Mouse (Mus musculus) midbrain, embryonic 11.5 days (tissue): ENCODE data around the gene Teddm1b. TPM values are rescaled to one million over a fixed set of nuclear protein-coding genes. Genes with fewer than 3 reads are reported as not detected.

ENCODE experiments used
- ATAC-seq: fragments of 200-750 bp; cut with Nextera tagmentation; 2 replicates; pipeline ENCODE4 v1.8.0; 2017; ENCODE audit warnings: moderate TSS enrichment, moderate library complexity; ENCODE audit not compliant: low FRiP score
- DNase-seq: peaks from one replicate; pipeline ENCODE4 v3.0.0; 2015; ENCODE audit warnings: low spot score; ENCODE audit errors: missing footprints
- H3K27ac ChIP-seq: fragments of 300-500 bp; sonication (generic); 2 replicates; pipeline ENCODE4 v1.5.1; 2014; ENCODE audit warnings: low read depth, low read length
- H3K27me3 ChIP-seq: fragments of 300-500 bp; sonication (generic); 2 replicates; pipeline ENCODE4 v1.6.1; 2014; ENCODE audit warnings: mild to moderate bottlenecking, low read length, moderate library complexity, mixed read lengths; ENCODE audit not compliant: control insufficient read depth, insufficient read depth
- H3K36me3 ChIP-seq: fragments of 300-500 bp; sonication (generic); 2 replicates; pipeline ENCODE4 v1.6.1; 2014; ENCODE audit warnings: mild to moderate bottlenecking, low read length, moderate library complexity, mixed read lengths; ENCODE audit not compliant: control insufficient read depth, insufficient read depth
- H3K4me1 ChIP-seq: fragments of 300-500 bp; sonication (generic); 2 replicates; pipeline ENCODE4 v1.6.1; 2014; ENCODE audit warnings: low read length; ENCODE audit not compliant: control insufficient read depth, insufficient read depth
- H3K4me2 ChIP-seq: fragments of 300-500 bp; sonication (generic); 2 replicates; pipeline ENCODE4 v1.6.1; 2014; ENCODE audit warnings: mild to moderate bottlenecking, moderate library complexity
- H3K4me3 ChIP-seq: fragments of 300-500 bp; sonication (generic); 2 replicates; pipeline ENCODE4 v1.5.1; 2014; ENCODE audit warnings: low read depth, low read length
- H3K9ac ChIP-seq: fragments of 300-500 bp; sonication (generic); 2 replicates; pipeline ENCODE4 v1.6.1; 2014; ENCODE audit warnings: low read length
- H3K9me3 ChIP-seq: fragments of 300-500 bp; sonication (generic); 2 replicates; pipeline ENCODE4 v1.6.1; 2016; ENCODE audit warnings: low read length; ENCODE audit not compliant: control insufficient read depth
- WGBS: fragments of 180-500 bp; shearing (Covaris S2); extraction: QIAGEN DNeasy Blood & Tissue Kit; methylation state at CpG from one replicate; pipeline ENCODE4 v1.1.7; 2014; 5-methylcytosine and 5-hydroxymethylcytosine counted together
- polyA plus RNA-seq: library from polyadenylated mRNA; unstranded; fragments of >200 nt; fragmentation: Nextera tagmentation; extraction: Ambion mirVana; gene quantifications from 2 replicates; pipeline ENCODE4 v1.2.1, GENCODE M21; 2014

Teddm1b gene
- polyA plus RNA-seq, 1 experiment from 2014 or later: 0.77 TPM

DNA sequence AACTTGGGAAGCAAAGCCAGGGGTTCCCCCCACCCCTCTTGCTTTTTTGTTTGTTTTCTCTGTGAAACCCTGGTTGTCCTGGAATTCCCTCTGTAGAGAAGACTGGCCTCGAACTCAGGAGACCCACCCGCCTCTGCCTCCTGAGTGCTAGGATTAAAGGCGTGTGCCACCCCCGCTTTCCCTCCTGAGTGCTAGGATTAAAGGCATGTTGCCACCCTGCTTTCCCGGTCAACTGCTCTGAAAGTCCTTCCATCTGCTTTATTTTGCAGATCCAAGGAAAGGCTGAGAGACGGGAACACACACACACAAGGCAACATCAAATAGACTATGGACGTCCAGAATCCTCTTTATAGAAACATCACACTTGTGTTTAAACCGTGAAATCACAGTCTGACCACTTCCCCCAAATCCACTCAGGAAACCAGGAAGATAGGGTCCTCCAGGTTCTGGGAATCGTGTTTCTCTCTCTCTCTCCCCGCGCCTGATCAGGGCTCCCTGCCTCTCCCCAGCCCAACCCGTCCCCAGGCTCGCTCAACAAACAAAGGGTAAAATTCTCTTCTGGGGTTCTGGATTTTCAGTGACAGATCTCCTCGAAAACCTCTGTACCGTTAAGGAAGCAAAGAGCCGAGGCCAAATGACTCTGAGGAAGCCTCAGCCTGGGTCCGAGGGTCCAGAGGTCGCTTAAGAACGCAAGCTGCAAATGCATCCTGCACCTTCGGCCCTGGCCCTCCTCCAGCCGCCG lies 25.0 kb downstream of the Teddm1b start:
- peak overlapping the region; percentile 97 for H3K27ac ChIP-seq
- WGBS: 17% methylated on average over 22 of the region's 22 CpGs
- peaks cover 19% of the 10 kb centered on the region for H3K4me1 ChIP-seq
- H3K4me3 ChIP-seq: peak overlapping the region; percentile 82
- peak overlapping the region; percentile 84 for H3K4me2 ChIP-seq
- no peaks in the 10 kb centered on the region for H3K9me3 ChIP-seq
- peak; percentile 99 for DNase-seq
- H3K9ac ChIP-seq: peak overlapping the region; percentile 93
- H3K27me3 ChIP-seq: no peaks in the 10 kb centered on the region
- ATAC-seq: peak; percentile 54
- peaks cover 8% of the 10 kb centered on the region for H3K36me3 ChIP-seq

DNA sequence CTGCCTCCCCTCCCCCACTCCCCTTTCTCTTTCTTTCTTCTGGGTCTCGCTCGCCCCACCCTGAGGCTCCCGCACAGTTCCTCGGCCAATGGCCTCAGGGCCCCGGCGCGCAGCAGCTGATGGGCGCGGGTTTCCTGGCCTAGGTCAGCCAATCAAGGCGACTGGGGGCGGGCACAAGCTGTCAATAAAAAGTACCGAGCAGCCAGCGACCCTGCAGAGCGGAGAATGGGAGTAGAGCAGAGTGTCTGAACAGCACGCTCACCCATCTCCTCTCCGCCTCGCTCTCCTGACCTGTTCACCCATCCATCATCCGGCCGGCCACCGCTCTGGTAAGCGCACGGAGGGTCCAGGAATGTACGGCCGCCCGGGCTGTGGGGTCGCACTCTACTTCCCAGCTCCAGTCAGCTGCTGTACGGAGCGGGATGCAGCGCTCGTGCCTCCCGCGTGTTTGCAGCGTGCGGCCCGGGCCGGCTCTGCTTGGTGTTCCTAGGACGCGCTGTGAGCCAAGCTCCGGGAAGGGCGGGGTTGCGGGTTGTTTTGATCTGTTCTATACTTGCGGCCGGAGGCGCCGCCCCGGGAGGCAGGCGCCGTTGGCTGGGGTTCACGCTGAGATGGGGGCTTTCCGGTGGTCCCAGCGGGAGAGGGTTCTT lies 25.7 kb downstream of the Teddm1b start, which contains the start of the genes Glul and Teddm2:
TSS of gene Glul (plus strand) at position 214 of the 650 bp plus-strand sequence.
TSS of gene Teddm2 (minus strand) at position 498 of the 650 bp plus-strand sequence.
- H3K4me2 ChIP-seq: peak within 1 kb of the TSS; percentile 84
- H3K9me3 ChIP-seq: no peaks in the 10 kb centered on the region
- H3K9ac ChIP-seq: peak within 1 kb of the TSS; percentile 93
- peaks cover 19% of the 10 kb centered on the region for H3K4me1 ChIP-seq
- ATAC-seq (peak; percentile 97), DNase-seq (peak; percentile 99)
- peaks cover 15% of the 10 kb centered on the region for H3K36me3 ChIP-seq
- 0% methylated on average over 48 of the region's 51 CpGs for WGBS
- peak within 1 kb of the TSS; percentile 82 for H3K4me3 ChIP-seq
- peak within 1 kb of the TSS; percentile 97 for H3K27ac ChIP-seq
- no peaks in the 10 kb centered on the region for H3K27me3 ChIP-seq

- Histone ChIP-seq H3K27ac (peak overlapping the region; percentile 97), H3K4me1 (peaks cover 17% of the 10 kb centered on the region), H3K4me3 (peak overlapping the region; percentile 82), H3K27me3 (no peaks in the 10 kb centered on the region), H3K36me3 (peaks cover 16% of the 10 kb centered on the region), H3K4me2 (peak overlapping the region; percentile 84), H3K9ac (peak overlapping the region; percentile 93), H3K9me3 (no peaks in the 10 kb centered on the region)
- peak; percentile 57 for ATAC-seq
- under 1% methylated on average over 36 of the region's 36 CpGs for WGBS
- no peak for DNase-seq
Observed at GRCm38 (mm10) chr1:153900381-153900780, 26.2 kb downstream of the Teddm1b start.

DNA sequence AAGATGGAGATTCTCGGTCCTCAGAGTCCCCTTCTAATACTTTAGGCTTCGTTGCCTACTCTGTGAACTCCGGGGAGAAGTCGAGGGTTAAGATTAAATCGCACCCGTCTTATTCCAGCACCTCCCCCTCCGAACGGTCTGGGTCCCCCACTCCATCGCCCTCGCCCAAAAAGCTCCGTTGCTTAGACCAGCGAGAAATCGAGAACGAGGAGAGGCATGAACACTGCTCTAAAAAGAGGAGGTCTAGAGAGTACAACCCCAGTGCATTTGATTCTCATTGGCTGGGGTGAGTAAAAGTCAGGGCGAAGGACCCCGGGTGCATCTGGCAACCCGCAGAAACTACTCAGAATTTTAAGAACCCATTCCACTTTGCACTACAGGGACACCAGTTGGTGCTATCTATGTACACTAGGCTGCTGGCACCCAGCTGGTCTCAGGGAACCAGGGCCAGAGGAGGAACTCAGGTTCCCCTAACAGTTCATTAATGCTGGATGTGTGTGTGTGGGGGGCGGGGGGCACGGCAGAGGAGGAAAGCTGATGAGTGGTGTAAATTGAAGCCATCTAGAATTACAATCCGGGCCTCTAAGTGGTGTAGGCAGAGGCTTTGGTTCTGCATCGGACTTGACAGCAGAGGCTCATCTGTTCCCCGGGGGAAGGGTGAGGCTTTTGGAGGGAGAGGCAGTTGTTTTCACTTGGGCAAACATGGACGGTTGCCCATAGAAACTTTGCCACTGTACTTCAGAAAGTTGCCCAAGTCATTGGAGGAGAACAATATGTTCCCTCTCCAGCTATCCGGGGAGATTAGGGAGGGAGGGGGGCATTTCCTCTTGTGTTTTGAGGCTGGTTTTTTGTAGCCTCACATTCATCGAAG lies 26.9 kb downstream of the Teddm1b start:
- Histone ChIP-seq H3K4me3 (peak overlapping the region; percentile 82), H3K4me2 (peak overlapping the region; percentile 84), H3K27me3 (no peaks in the 10 kb centered on the region), H3K9me3 (no peaks in the 10 kb centered on the region), H3K36me3 (peaks cover 20% of the 10 kb centered on the region), H3K4me1 (peaks cover 17% of the 10 kb centered on the region), H3K27ac (peak overlapping the region; percentile 97), H3K9ac (peak overlapping the region; percentile 93)
- WGBS: 2% methylated on average over 25 of the region's 25 CpGs
- peak; percentile 96 for DNase-seq
- no peak for ATAC-seq

DNA sequence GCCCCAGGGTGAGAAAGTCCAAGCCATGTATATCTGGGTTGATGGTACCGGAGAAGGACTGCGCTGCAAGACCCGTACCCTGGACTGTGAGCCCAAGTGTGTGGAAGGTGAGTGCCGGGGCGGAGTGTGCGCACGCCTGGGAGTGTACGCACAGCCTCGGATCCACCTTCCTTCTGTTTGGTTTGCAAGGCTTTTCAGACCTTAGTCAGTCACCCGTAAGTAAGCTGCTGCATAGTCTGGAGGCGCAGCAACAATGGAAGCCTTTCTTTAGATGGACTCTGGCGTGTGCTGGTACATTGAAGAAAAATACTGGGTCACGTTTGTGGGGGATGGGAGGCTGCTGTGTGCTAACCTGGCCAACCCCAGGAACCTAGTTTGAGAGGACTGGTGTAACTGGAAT lies 28.9 kb downstream of the Teddm1b start:
- WGBS: 70% methylated on average over 13 of the region's 13 CpGs
- Histone ChIP-seq H3K4me1 (peaks cover 17% of the 10 kb centered on the region), H3K27me3 (no peaks in the 10 kb centered on the region), H3K4me2 (0 out of 2 replicates have a peak overlapping the region, but pooled peaks have one; percentile 6), H3K9me3 (no peaks in the 10 kb centered on the region), H3K27ac (no peak overlapping the region), H3K36me3 (peaks cover 36% of the 10 kb centered on the region), H3K9ac (no peak overlapping the region), H3K4me3 (no peak overlapping the region)
- no peak for DNase-seq
- ATAC-seq: no peak

DNA sequence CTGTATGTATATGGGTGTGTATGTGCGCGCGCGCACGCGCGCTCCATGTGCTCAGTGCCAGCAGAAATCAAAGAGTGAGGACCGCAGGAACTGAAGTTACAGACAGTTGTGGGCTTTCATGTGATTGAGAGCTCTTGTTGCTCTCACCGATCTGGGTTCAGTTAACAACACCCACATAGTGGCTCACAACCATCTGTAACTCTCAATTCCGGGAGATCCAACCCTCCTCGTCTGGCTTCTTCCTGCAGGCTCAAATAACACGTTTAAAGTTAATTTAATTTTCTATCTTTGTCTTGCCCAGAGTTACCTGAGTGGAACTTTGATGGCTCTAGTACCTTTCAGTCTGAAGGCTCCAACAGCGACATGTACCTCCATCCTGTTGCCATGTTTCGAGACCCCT lies 30.1 kb downstream of the Teddm1b start:
- no peak for ATAC-seq
- WGBS: 97% methylated on average over 14 of the region's 14 CpGs
- Histone ChIP-seq H3K9me3 (no peaks in the 10 kb centered on the region), H3K27me3 (no peaks in the 10 kb centered on the region), H3K4me3 (no peak overlapping the region), H3K9ac (no peak overlapping the region), H3K36me3 (peaks cover 42% of the 10 kb centered on the region), H3K27ac (no peak overlapping the region), H3K4me2 (no peak overlapping the region), H3K4me1 (peaks cover 20% of the 10 kb centered on the region)
- DNase-seq: no peak

DNA sequence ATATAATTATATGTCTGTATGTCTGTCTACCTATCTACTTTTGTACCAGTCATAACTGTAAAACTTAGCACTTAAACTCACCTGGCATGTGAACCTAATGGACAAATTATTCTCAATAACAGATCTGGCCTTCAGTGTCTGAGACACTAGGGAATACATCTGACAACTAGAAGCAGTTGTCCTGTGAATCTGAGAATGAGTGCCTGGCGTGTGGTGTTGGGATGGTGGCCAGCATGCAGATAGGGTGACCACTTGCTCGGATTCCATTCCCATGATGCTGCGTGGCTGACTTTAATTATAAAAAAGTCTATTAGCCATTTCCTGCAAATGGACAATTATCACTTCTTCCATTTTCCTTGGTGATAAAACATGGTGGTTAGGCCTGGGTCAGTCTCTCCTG lies 31.7 kb downstream of the Teddm1b start:
- no peak overlapping the region for H3K9ac ChIP-seq
- no peak for ATAC-seq
- no peak overlapping the region for H3K4me3 ChIP-seq
- H3K36me3 ChIP-seq: peaks cover 42% of the 10 kb centered on the region
- no peak overlapping the region for H3K27ac ChIP-seq
- H3K9me3 ChIP-seq: no peaks in the 10 kb centered on the region
- H3K4me2 ChIP-seq: no peak overlapping the region
- 95% methylated on average over 3 of the region's 3 CpGs for WGBS
- peaks cover 20% of the 10 kb centered on the region for H3K4me1 ChIP-seq
- H3K27me3 ChIP-seq: no peaks in the 10 kb centered on the region
- DNase-seq: no peak

- Histone ChIP-seq H3K36me3 (peaks cover 40% of the 10 kb centered on the region), H3K4me1 (peaks cover 3% of the 10 kb centered on the region; the same call in 1 of the 2 replicates), H3K4me3 (no peak overlapping the region), H3K27me3 (no peaks in the 10 kb centered on the region), H3K27ac (no peak overlapping the region), H3K9me3 (no peaks in the 10 kb centered on the region), H3K4me2 (no peak overlapping the region), H3K9ac (no peak overlapping the region)
- DNase-seq: peak; percentile 89
- peak; percentile 75 for ATAC-seq
- 44% methylated on average over 6 of the region's 6 CpGs for WGBS
Observed at GRCm38 (mm10) chr1:153908208-153908607, 34.1 kb downstream of the Teddm1b start.
